Mouse (Mus musculus) erythroblast, adult 5-6 weeks (primary cell): ENCODE measurements around the gene Spindoc. TPM values are rescaled to one million over a fixed set of nuclear protein-coding genes. Genes with fewer than 3 reads are reported as not detected.
A peak's percentile ranks its signal among the peaks of the same experiment; 100 is the strongest.

Experiments
- ATAC-seq: replicated peaks from 2 replicates; pipeline ENCODE4 v1.8.0; 2016; ENCODE audit warnings: moderate number of reproducible peaks, mild to moderate bottlenecking, moderate TSS enrichment, inconsistent platforms; ENCODE audit not compliant: poor library complexity, low FRiP score, severe bottlenecking
- total RNA-seq, 2 experiments: library from RNA; stranded (forward) in 1 of 2; stranded (reverse) in 1 of 2; fragments of 150-400 nt in 1 of 2; fragments of 200-764, 138-1000 nt in 1 of 2; gene quantifications; 2 replicates each; pipeline versions ENCODE4 v1.2.3 to v1.2.4; 2015 to 2017; ENCODE audit warnings: low replicate concordance in 2 of 2

Spindoc gene
- total RNA-seq (2015; ENCODE audit: low replicate concordance) (3.3 and 7.5 TPM in 2 replicates), total RNA-seq (2017; ENCODE audit: low replicate concordance) (0.09 TPM in 1 of 2 replicates, not detected in the other)

- peak; percentile 98 for ATAC-seq
Measured at GRCm38 (mm10) chr19:7382903-7383865, at the start of gene Spindoc. Gene Spindoc (minus strand): TSS chr19:7382994.

- no peak for ATAC-seq
Measured at GRCm38 (mm10) chr19:7425398-7425775, 42.6 kb upstream of the Spindoc start.

- ATAC-seq, result no peak
Measured at GRCm38 (mm10) chr19:7424590-7425397, 42.0 kb upstream of the Spindoc start.

- no peak for ATAC-seq
Measured at GRCm38 (mm10) chr19:7424131-7424530, 41.3 kb upstream of the Spindoc start.

- no peak for ATAC-seq
Measured at GRCm38 (mm10) chr19:7423656-7424030, 40.8 kb upstream of the Spindoc start.

GRCm38 (mm10) chr19:7423028-7423655, 40.3 kb upstream of the Spindoc start:
- ATAC-seq, result no peak

- no peak for ATAC-seq
Measured at GRCm38 (mm10) chr19:7422656-7423027, 39.8 kb upstream of the Spindoc start.

- no peak for ATAC-seq
Measured at GRCm38 (mm10) chr19:7421602-7422591, 39.1 kb upstream of the Spindoc start.

GRCm38 (mm10) chr19:7420841-7421601, 38.2 kb upstream of the Spindoc start:
- no peak for ATAC-seq

- ATAC-seq, result no peak
Measured at GRCm38 (mm10) chr19:7420108-7420507, 37.3 kb upstream of the Spindoc start.

- no peak for ATAC-seq
Measured at GRCm38 (mm10) chr19:7419134-7419533, 36.3 kb upstream of the Spindoc start.

- 0 out of 2 replicates have a peak, but pooled peaks have one; percentile 54 for ATAC-seq
Measured at GRCm38 (mm10) chr19:7417911-7418849, 35.4 kb upstream of the Spindoc start.

GRCm38 (mm10) chr19:7416834-7417735, 34.3 kb upstream of the Spindoc start, which contains the start of gene 2700081O15Rik:
Gene 2700081O15Rik (plus strand): TSS chr19:7417625.
- ATAC-seq, result no peak

- ATAC-seq, result no peak
Measured at GRCm38 (mm10) chr19:7415916-7416833, 33.4 kb upstream of the Spindoc start.

- 0 out of 2 replicates have a peak, but pooled peaks have one; percentile 6 for ATAC-seq
Measured at GRCm38 (mm10) chr19:7412361-7412760, 29.6 kb upstream of the Spindoc start.
